Mouse (Mus musculus): Measurements from ENCODE around the gene Pcsk2.

Gene Pcsk2

DNA sequence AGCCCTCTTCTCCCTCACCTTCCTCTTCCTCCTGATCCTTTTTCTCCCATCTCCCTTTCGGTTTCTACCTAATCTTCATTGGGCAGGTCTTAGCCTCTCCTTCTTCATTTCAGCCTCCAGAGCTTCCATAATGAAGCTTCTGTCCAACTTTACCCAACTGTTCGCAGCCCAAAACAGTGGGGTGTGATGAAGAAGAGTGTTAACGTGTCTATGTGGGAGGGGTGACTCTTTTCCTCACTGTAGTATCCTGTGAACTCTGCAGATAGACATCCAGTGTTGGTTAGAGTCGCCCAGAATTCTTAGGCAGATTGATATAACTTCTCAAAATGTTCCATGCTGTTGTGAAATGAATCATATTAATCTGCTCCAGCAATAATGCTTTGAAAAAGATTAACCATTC lies 98.4 kb downstream of the Pcsk2 start:
- no peak for DNase-seq (ENCODE audit: low read depth, low spot score)

DNA sequence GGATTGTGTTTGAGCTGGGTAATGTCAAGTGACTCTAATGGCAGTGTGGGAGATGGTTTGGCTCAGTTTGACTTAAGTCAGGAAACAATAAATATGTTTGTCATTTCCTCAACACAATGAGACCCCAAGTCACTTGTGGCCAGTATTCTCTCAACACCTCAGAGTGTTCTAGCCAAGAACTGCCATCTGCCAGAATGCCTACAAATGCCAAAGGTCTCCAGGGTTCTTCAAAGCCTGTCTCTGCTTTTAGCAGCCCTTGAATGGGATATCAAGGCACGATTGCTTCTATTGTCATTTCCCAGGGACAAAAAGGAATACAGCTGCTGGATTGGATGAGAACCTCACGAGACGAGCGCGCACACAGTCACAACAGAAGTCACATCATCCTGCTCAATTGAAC lies 100.0 kb downstream of the Pcsk2 start:
- DNase-seq (ENCODE audit: low read depth, low spot score), result no peak

DNA sequence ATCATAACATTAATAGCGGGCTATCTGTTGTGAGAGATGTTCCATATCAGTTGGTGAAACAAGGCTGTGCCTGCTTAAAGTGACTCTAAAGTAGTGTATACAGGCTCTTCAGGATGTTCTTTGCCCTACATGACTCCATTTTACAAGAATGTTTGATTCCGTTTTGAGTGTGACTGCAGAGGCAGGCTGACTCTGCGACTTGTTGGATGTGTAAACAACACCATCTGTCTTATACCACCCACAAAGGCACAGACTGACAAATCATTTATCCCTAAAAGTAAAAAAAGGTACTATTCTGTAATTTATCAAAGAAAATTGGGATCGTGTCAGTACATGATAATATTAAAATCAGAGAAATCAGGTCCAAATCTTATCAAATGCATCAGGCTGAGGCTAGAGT lies 108.7 kb downstream of the Pcsk2 start:
- no peak for DNase-seq (ENCODE audit: low read depth, low spot score)

DNA sequence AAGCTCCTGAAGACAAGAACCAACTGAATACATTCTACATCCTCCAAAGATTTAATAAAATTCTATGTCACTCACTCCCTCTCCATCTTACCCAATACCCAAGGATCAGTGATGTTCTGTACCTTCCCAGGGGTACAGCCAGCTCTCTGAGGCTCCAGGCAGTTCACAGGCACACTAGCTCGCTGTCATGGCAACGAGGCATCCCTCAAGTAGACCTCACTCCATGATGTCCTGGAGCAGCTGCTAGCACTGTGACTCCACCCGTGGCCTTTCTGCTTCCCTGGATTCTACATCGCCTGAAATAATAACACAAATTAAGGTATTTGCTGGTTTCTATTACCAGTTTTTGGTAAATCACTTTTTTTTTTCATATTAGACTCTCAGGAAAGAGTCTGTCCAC lies 111.0 kb downstream of the Pcsk2 start:
- DNase-seq (ENCODE audit: low read depth, low spot score), result no peak

DNA sequence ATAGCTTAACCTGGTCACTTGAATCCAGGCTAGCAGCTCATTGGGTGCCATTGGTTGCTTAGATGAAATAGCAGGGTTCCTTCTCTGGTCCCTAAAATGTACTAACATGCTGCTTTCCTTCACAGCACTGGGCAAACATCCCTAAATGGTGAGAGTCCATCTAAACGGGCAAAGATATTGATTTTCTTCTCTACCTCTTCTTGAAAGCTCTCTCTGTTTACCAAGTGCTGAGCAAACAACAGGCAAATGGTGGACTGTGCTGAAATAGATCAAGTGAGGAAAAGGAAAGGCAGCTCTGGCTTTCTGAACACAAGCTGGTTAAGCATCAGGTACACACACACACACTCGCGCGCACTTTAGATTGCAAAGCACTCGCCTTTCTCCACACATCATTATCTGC lies 120.8 kb downstream of the Pcsk2 start:
- DNase-seq (ENCODE audit: low read depth, low spot score), result no peak

DNA sequence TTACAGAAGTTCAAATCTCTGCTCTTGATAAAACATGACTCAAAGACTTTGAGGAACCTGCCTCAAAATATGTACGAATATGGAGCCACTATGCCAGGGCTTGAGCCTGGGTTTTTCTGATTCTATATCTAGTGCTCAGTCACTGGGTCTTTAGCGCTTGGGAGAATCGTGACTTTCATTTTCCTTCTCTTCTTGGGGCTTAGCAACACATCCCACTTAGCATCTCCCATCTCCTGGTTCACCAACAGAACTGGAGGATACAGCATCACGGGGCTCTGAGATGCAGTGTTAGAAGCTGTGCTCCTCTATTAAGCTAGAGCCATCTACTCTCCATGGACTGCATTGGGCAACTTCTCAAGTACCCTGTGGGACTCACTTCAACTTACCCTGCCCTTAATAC lies 131.9 kb downstream of the Pcsk2 start:
- no peak for DNase-seq (ENCODE audit: low read depth, low spot score)

DNA sequence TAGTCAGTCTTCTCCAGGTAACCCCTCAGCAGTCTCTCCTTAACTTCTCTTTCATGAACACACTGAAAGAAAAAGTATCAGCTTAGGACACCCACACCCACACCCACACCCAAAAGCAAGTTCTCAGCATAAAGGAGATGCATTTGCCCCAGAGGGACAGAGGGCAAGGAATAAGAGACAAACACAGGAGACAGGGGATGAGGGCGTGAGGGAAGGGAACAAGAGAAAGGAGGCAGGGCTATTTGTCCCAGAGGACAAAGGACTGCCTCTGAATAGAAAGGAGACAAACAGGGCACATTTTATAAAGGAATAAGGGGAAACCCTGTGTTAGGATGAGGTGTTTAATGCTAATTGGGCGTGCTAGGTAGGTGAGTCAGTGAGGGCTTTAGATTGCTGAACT lies 133.6 kb downstream of the Pcsk2 start:
- no peak for DNase-seq (ENCODE audit: low read depth, low spot score)

DNA sequence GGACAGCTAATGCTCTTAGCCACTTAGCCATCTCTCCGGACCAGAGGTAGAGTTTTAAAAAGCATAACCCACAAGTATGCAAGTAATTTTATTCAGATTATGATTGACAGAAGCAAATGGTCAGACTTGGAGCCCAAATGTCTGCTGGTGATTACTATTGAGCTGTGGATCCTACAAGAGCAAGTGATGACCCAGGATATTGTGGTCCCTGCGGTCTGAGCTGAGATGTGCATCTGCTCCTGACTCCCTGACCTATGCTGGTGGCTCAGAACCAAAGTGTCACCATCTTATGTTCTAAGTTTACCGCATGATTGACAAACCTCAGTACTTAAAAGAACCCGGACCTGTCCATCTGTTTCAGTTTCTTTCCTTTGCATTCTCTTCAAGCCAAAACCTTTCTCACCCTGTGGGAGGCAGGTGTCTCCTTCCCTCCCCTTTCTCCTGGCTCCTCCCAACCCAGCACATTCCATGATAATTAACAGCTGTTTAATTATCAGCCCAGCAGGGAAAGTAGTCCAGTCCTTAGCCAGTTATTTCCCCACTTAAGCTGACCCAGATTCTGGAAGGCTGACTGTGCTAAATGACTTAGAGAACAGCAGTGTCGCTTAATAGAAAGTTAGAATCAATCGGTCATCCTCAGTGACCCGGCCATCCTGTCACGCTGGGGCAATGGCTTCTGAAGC lies 136.1 kb downstream of the Pcsk2 start:
- DNase-seq (ENCODE audit: low read depth, low spot score), result no peak

DNA sequence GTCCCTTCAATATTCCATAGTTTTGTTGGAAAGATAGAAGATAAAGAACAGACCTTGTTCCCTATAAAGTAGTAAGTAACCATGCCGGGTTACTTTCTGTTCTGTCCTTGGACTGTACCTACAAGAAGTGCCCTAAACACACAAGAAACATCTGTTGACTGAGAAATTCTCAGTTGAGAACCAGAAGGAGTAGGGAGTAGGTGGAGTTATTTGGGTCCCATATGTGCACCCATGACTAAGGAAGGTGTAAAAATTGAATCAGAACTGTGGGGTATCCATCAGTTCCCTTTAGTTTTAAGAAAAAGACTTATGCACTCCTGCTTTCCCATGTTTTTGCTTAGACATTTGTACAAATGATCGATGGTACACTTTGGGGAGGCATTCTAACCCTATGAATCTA lies 137.6 kb downstream of the Pcsk2 start:
- no peak for DNase-seq (ENCODE audit: low read depth, low spot score)

DNA sequence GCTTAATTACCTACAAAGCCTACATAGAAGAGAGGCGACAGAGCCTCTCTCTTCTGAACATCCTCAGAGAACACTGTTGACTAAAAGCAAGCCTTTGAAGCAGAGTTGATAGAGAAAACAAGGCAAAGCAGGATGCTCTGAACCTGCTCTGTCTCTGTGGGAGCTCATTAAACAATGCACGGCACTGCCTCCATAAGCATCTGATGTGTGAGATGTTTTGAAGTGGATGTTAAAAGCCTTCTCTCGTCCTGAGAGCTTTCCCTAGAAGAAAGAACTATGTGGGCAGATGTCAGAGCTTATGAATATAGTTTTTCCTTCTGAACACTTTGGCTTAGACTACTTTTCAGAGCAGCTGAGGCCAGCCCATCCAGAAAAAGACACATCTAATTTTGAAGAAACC lies 145.3 kb downstream of the Pcsk2 start:
- no peak for DNase-seq (ENCODE audit: low read depth, low spot score)

DNA sequence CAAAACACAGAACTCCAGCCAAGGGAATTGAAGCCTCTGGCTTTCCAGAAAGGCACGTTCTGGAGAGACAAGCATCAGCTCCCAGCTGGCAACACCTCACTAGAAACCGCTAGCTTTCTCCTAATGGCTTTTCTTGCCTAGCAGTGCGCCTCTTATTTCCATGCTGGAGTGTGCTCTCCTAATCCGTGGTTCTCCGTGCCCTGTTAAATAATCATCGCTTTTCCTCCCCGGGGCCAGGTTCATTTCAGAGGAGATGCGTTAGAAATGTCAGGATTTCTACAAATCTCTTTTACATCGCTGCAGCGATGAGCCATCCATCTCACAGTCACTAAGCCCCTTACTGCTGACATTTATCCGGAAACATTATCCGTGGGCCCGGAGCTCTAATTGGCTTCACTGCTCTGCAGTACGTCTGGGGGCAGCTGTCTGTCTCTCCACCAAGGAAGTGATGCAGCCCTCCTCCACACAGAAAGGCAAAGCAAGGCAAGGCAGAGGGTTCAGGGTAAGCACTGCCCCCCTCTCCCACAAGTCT lies 150.1 kb downstream of the Pcsk2 start:
- DNase-seq (ENCODE audit: low read depth, low spot score), result no peak

DNA sequence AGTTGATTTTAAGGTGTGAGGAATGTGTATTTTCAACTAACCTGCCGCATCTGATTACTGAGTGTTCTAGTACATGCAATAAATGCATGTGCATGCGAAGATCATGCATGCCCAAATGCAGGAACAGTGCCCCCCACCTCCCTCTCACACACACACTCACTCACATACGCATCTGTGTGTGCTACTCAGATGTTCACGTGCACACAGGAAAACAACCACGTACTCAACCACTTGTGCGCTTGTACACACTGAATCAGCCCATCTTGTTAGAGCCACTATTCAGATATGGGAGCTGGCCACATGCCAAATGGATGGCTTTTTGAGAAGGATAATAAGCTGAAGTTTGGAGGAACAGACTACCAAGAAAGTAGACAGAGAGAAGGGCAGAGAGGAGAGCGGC lies 150.7 kb downstream of the Pcsk2 start:
- DNase-seq (ENCODE audit: low read depth, low spot score), result no peak

DNA sequence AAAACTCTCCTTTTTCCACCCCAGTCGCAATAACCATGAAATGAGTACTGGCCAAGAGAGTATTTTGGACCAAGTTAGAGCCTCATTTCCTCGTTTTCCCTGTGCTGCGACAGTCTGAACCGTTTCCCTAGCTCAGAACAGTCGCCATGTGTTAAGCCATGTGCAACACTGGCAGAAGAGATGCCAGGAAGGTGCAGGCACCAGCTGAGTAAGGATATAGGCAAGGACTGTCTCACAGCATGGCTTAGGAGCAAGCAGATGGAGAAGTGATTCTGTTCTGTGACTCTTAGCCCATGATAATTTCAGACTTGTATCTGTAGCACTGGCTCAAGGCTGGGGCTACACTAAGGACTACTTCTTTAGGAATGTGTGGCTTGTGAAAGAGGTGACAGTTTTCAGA lies 155.2 kb downstream of the Pcsk2 start:
- no peak for DNase-seq (ENCODE audit: low read depth, low spot score)

DNA sequence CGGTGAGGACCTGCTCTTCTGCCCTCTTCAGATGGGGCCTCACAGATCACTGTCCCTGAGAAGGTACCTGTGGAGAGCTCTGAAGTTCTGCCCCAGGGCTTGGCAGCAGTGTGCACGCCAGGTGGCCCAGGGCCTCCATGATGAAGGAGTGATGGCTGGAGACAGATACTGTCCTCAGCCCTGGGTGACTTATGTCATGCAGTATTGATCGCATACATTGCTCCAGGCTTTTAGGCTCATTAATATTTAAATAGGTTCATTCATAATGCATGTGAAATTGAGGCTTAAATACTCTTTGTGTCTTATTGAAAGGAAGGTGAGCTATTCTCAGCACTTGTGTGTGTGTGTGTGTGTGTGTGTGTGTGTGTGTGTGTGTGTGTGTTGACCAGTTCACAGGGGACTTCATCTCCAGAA lies 157.0 kb downstream of the Pcsk2 start:
- no peak for DNase-seq (ENCODE audit: low read depth, low spot score)

DNA sequence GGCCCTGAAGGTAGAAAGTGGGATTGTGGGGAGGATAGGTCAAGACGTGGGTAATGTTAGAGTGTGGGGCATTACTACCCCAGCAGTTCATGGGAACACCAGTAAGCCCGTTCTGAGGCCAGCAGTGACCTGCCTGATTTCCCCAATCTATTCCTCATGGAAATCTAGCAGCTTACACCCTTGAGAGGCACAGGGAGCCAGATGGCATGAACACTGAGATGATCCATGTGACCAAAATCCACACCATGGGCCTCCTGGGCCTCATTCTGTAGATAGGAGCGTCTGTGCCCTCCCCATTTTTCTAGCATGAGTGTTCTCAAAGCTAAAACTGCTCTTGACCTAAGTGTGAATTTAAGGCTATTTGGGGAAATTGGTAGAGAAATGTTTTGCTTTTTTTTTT lies 162.2 kb downstream of the Pcsk2 start:
- no peak for DNase-seq (ENCODE audit: low read depth, low spot score)

DNA sequence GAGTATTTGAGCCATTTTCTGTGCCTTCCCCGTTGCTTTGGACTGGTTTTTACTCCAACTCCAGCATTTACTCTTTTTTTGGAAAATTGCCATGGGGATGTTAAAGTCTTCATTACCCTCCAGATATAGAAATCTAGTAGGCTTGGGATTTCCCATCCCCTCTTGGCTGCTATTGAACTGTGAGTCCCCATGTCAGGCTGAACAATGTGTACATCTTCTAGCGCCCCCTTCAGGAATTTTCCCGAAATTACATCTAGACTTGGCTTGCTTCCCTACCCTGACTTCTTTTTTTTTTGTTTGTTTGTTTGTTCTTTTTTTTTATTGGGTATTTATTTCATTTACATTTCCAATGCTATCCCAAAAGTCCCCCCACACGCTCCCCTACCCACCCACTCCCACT lies 163.3 kb downstream of the Pcsk2 start:
- DNase-seq (ENCODE audit: low read depth, low spot score), result no peak

DNA sequence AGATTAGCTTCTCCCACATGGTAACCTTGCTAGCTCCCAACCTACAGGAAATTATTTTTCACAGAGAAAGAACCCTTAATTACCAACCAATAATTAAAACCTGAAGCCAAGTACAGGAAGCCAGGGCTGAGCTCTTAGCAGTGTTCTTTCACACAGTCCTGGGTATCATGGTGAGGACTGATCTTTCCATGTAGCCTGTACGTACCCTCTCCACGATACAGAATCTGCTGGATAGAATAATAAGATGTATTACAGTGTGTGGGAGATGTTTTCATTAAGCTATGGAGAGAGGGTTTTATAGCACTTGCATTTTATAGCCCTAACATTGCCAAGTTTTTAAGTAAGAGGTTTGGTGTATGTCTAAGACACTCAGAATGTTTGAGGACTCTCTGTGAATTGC lies 164.0 kb downstream of the Pcsk2 start:
- DNase-seq (ENCODE audit: low read depth, low spot score), result no peak

DNA sequence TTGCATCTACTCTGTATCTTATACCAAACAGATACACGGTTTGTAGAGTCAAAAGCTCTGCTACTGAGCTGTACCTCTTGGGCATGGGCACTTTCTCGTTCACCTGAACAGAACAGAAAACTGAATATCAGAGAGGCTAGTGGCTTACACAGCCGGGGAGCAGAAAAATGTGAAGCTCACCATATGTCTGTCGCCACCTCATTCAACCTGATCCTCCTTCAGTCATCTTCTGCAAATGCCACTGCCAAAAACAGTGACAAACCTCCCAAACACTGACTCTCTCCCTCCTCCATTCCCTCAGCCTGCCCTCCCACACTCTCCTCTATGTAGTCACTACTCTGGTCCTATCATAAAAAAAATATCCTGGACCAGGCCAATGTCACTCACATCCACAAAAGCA lies 165.9 kb downstream of the Pcsk2 start:
- no peak for DNase-seq (ENCODE audit: low read depth, low spot score)

DNA sequence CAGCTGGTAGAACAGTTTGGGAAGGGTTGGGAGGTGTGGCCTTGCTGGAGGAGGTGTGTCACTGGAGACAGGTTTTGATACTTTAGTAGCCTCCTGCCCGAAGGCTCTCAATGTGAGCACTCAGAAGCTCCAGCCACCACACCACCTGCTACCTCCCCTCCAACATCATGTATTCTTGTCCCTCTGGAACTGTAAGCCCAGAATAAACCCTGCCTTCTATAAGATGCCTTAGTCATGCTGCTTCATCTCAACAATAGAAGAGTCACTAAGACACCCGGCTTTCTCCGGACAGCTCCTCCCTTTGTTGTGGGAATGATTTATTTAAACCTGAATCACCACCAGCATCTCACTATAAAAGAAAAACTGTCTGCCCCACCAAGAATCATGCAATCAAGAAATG lies 166.9 kb downstream of the Pcsk2 start:
- DNase-seq (ENCODE audit: low read depth, low spot score), result no peak

DNA sequence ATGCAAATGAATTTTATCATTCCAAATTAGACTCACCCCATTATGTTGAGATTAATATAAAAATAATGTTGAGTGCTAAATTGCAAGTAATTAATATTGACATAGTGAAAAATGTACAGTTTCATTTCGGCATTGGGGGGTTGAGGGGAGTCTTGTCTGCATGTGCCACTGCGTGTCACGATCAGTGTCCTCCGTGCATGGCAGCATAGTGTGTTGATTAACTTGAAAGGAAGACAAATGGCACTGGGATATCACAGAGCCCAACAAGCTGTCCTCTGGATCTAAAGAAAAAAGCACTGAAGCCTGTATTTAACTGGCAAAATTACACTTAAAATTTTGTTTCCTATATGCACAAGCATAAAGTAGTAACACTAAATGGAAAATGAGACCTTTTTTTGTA lies 167.9 kb downstream of the Pcsk2 start:
- DNase-seq (ENCODE audit: low read depth, low spot score), result no peak

DNA sequence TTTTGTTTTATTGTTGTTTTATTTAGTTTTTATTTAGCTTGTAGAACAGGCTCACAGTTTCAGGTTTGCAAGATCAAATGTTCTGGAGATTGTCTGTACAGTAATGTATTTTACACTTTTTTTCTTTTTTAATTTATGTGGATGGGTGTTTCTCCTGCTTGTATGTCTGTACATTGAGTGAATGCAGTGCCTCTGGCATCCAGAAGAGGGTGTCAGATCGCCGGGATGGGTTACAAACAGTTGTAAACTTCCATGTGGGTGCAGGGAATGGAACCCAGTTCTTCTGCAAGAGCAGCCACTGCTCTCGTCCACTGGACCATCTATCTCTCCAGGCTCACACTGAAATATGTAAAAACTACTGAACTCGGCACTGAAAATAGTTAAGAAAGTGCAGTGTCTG lies 169.2 kb downstream of the Pcsk2 start:
- no peak for DNase-seq (ENCODE audit: low read depth, low spot score)

DNA sequence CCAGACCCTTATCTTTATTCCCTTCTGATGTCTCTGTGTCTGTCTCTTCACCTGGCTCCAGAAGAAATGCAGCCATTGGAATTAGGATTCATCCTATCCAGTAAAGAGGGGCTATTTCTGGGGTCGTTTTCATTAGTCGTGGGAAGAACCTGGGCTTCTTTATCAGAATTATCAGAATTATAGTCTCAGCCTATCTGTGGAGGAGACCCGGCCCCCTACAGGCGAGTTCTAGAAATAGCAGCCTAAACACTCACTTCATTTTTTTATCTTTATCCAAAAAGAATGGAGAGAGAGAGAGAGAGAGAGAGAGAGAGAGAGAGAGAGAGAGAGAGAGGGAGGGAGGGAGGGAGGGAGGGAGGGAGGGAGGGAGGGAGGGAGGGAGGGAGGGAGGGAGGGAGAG lies 177.3 kb downstream of the Pcsk2 start:
- DNase-seq (ENCODE audit: low read depth, low spot score), result no peak

DNA sequence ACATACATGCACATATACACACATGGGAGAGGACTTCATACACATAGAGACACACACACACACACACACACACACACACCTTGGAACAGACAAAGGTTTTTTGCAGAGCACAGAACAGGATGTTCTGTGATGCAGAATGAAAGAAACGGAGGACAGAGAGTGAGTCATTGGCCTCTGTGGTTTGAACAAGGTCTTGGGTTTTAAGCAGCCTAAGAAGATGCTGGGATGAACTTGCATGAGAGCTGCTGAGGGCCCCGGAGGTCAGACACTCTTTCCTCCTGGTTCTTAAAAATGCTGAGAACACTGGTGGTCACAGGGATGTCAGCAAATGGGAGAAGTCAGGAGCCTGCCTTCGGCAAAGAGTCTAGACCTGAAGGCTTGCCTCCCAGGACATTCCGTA lies 178.1 kb downstream of the Pcsk2 start:
- no peak for DNase-seq (ENCODE audit: low read depth, low spot score)

DNA sequence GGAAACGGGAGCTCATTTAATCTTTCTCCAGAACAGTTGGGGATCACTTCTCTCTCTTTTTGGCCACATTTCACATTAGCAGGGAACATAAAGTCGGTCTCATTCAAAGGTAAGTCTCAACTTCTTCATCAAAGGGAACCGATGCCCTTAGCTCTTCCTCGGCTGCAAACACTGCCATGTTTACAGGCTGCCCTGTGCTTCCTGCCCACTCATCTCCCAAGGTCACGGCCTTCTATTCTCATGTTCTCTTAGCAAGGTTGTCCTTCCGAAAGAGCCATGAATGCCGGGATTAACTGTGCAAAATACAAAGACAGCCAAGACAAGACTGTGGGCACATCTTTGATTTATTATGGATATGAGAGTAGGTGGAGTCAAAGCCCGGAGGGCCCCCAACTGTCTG lies 178.8 kb downstream of the Pcsk2 start:
- DNase-seq (ENCODE audit: low read depth, low spot score), result no peak
